Mouse (Mus musculus): ENCODE results near the gene Ucma. TPM values are rescaled to one million over a fixed set of nuclear protein-coding genes. Genes with fewer than 3 reads are reported as not detected.

Ucma gene
- total and polyA plus RNA-seq, 3 experiments = not detected

- H3K27me3 ChIP-seq (ENCODE audit: control insufficient read depth in 1 of 2, insufficient read depth in 2 of 2, low read length in 2 of 2) = no peaks in the 10 kb centered on the region
- no peak overlapping the region for H3K27ac ChIP-seq (ENCODE audit: control insufficient read depth, low read depth, low read length)
- DNase-seq (ENCODE audit: low read depth, low spot score) = no peak
- H3K9ac ChIP-seq (ENCODE audit: control insufficient read depth, low read depth, low read length, poor library complexity, severe bottlenecking) = no peak overlapping the region
- TF ChIP-seq HCFC1 (IDR thresholded peaks at IDR 0.05; ENCODE audit: low read depth, low read length) = no peak
- TF ChIP-seq SMC3 (IDR thresholded peaks at IDR 0.05; ENCODE audit: low read depth, low read length) = no peak
- TF ChIP-seq GABPA (IDR thresholded peaks at IDR 0.05; ENCODE audit: low read depth, low read length) = no peak
- no peak for TF ChIP-seq ETS1 (IDR thresholded peaks at IDR 0.05; ENCODE audit: low read depth, low read length)
- no peak for TF ChIP-seq ZNF384 (IDR thresholded peaks at IDR 0.05; ENCODE audit: low read depth, low read length)
- no peak for TF ChIP-seq MYC (IDR thresholded peaks at IDR 0.05; ENCODE audit: low read depth, low read length)
- TF ChIP-seq UBTF (IDR thresholded peaks at IDR 0.05; ENCODE audit: borderline replicate concordance, insufficient read depth, low read depth, low read length) = no peak
- no peak for TF ChIP-seq TBP (IDR thresholded peaks at IDR 0.05; ENCODE audit: low read depth, low read length)
- TF ChIP-seq EP300 (IDR thresholded peaks at IDR 0.05; ENCODE audit: low read depth in 1 of 2, low read length in 2 of 2) = no peak
- no peak for TF ChIP-seq MAFK (IDR thresholded peaks at IDR 0.05; ENCODE audit: borderline replicate concordance, low read depth, low read length)
- TF ChIP-seq TCF12 (IDR thresholded peaks at IDR 0.05; ENCODE audit: low read depth, low read length) = no peak
- TF ChIP-seq CTCF (IDR thresholded peaks at IDR 0.05 in 2 of 3, conservative IDR thresholded peaks at IDR 0.05 in 1 of 3; ENCODE audit: control insufficient read depth in 1 of 3, insufficient read depth in 1 of 3, low read depth in 2 of 3, low read length in 3 of 3, poor library complexity in 1 of 3, severe bottlenecking in 1 of 3) = no peak
- no peak for TF ChIP-seq NRF1 (IDR thresholded peaks at IDR 0.05; ENCODE audit: insufficient read depth, low read depth, low read length, poor library complexity, severe bottlenecking)
- TF ChIP-seq GATA1 (IDR thresholded peaks at IDR 0.05; ENCODE audit: low read depth, low read length) = no peak
- no peak for TF ChIP-seq ZMIZ1 (IDR thresholded peaks at IDR 0.05; ENCODE audit: low read depth, low read length)
- H3K9me3 ChIP-seq (replicated peaks; ENCODE audit: insufficient read depth, low read length) = no peaks in the 10 kb centered on the region
- H3K79me2 ChIP-seq (ENCODE audit: control insufficient read depth, insufficient read depth, low read length, poor library complexity) = peaks cover 4% of the 10 kb centered on the region
- H3K4me1 ChIP-seq (ENCODE audit: control insufficient read depth in 1 of 2, insufficient read depth in 2 of 2, low read length in 2 of 2) = peaks cover 2 to 14% of the 10 kb centered on the region in 2 experiments; a peak in 3 of 4 replicates
- no peak overlapping the region for H3K4me3 ChIP-seq (ENCODE audit: control insufficient read depth in 1 of 2, insufficient read depth in 1 of 2, low read depth in 2 of 2, low read length in 2 of 2)
- H3K36me3 ChIP-seq (ENCODE audit: control insufficient read depth in 1 of 2, insufficient read depth in 2 of 2, low read length in 2 of 2) = peaks cover 0 to 18% of the 10 kb centered on the region in 2 experiments; a peak in 3 of 4 replicates
Observed at GRCm38 (mm10) chr2:5016922-5017321, 41.0 kb downstream of the Ucma start.

GRCm38 (mm10) chr2:5019708-5020107 is 43.8 kb downstream of the Ucma start:
- Histone ChIP-seq H3K9me3 (replicated peaks; ENCODE audit: insufficient read depth, low read length) (no peaks in the 10 kb centered on the region), H3K27ac (ENCODE audit: control insufficient read depth, low read depth, low read length) (no peak overlapping the region), H3K9ac (ENCODE audit: control insufficient read depth, low read depth, low read length, poor library complexity, severe bottlenecking) (no peak overlapping the region), H3K79me2 (ENCODE audit: control insufficient read depth, insufficient read depth, low read length, poor library complexity) (no peaks in the 10 kb centered on the region), H3K4me3 (ENCODE audit: control insufficient read depth in 1 of 2, insufficient read depth in 1 of 2, low read depth in 2 of 2, low read length in 2 of 2) (no peak overlapping the region), H3K4me1 (ENCODE audit: control insufficient read depth in 1 of 2, insufficient read depth in 2 of 2, low read length in 2 of 2) (no peaks in the 10 kb centered on the region; a peak in 1 of 4 replicates), H3K36me3 (ENCODE audit: control insufficient read depth in 1 of 2, insufficient read depth in 2 of 2, low read length in 2 of 2) (peaks cover 0 to 2% of the 10 kb centered on the region in 2 experiments; a peak in 2 of 4 replicates), H3K27me3 (ENCODE audit: control insufficient read depth in 1 of 2, insufficient read depth in 2 of 2, low read length in 2 of 2) (no peaks in the 10 kb centered on the region)
- no peak for DNase-seq (ENCODE audit: low read depth, low spot score)
- no peak for TF ChIP-seq MXI1 (IDR thresholded peaks at IDR 0.05; ENCODE audit: low read depth, low read length)
- TF ChIP-seq ZKSCAN1 (IDR thresholded peaks at IDR 0.05; ENCODE audit: low read depth, low read length) = no peak
- TF ChIP-seq MEF2A (IDR thresholded peaks at IDR 0.05; ENCODE audit: extremely low read depth, insufficient replicate concordance, low read depth, low read length, poor library complexity, severe bottlenecking) = no peak
- TF ChIP-seq ELF1 (IDR thresholded peaks at IDR 0.05; ENCODE audit: low read depth, low read length) = no peak
- no peak for TF ChIP-seq MAX (IDR thresholded peaks at IDR 0.05; ENCODE audit: low read length)

All from MEL (cell line).